Mouse (Mus musculus) neural tube, embryonic 10.5 days (tissue): ENCODE measurements around the gene Cntn5.
"Not testable (repeated sequence)": the region's sequence is repeated elsewhere in the genome, so short reads cannot be mapped to it uniquely, and the experiment has no call there.

ENCODE experiments used
- DNase-seq: peaks from one replicate; pipeline ENCODE4 v3.0.0-alpha.2; 2017; ENCODE audit warnings: low spot score; ENCODE audit errors: extremely low spot score

The Cntn5 gene

GRCm38 (mm10) chr9:10657144-10657748, 247.3 kb downstream of the Cntn5 start:
- no peak for DNase-seq

GRCm38 (mm10) chr9:10650632-10651031, 253.9 kb downstream of the Cntn5 start:
- DNase-seq: no peak

GRCm38 (mm10) chr9:10645951-10646350, 258.6 kb downstream of the Cntn5 start:
- DNase-seq: no peak

GRCm38 (mm10) chr9:10645045-10645830, 259.3 kb downstream of the Cntn5 start:
- no peak for DNase-seq

- DNase-seq: no peak
Measured at GRCm38 (mm10) chr9:10618036-10618435, 286.5 kb downstream of the Cntn5 start.

- no peak for DNase-seq
Measured at GRCm38 (mm10) chr9:10575346-10576241, 329.0 kb downstream of the Cntn5 start.

GRCm38 (mm10) chr9:10569830-10570229, 334.7 kb downstream of the Cntn5 start:
- no peak for DNase-seq

- DNase-seq: not testable (repeated sequence)
Measured at GRCm38 (mm10) chr9:10540877-10541276, 363.7 kb downstream of the Cntn5 start.

GRCm38 (mm10) chr9:10532248-10532647, 372.3 kb downstream of the Cntn5 start:
- DNase-seq: no peak

GRCm38 (mm10) chr9:10531087-10531486, 373.5 kb downstream of the Cntn5 start:
- no peak for DNase-seq

GRCm38 (mm10) chr9:10529528-10529927, 375.0 kb downstream of the Cntn5 start:
- no peak for DNase-seq

- no peak for DNase-seq
Measured at GRCm38 (mm10) chr9:10529113-10529512, 375.5 kb downstream of the Cntn5 start.

- no peak for DNase-seq
Measured at GRCm38 (mm10) chr9:10528692-10529091, 375.9 kb downstream of the Cntn5 start.

GRCm38 (mm10) chr9:10525915-10526667, 378.5 kb downstream of the Cntn5 start:
- DNase-seq: no peak

GRCm38 (mm10) chr9:10522604-10523003, 382.0 kb downstream of the Cntn5 start:
- no peak for DNase-seq

GRCm38 (mm10) chr9:10521054-10521453, 383.5 kb downstream of the Cntn5 start:
- no peak for DNase-seq

GRCm38 (mm10) chr9:10492243-10492642, 412.3 kb downstream of the Cntn5 start:
- DNase-seq: no peak

GRCm38 (mm10) chr9:10471484-10472125, 433.0 kb downstream of the Cntn5 start:
- no peak for DNase-seq

- no peak for DNase-seq
Measured at GRCm38 (mm10) chr9:10464758-10465157, 439.8 kb downstream of the Cntn5 start.

- no peak for DNase-seq
Measured at GRCm38 (mm10) chr9:10457900-10458299, 446.7 kb downstream of the Cntn5 start.
